Mouse (Mus musculus) lung, postnatal 0 days (tissue): ENCODE results near the gene Prkag2. TPM values are rescaled to one million over a fixed set of nuclear protein-coding genes. Genes with fewer than 3 reads are reported as not detected.
A peak's percentile ranks its signal among the peaks of the same experiment; 100 is the strongest.

Experiments
- ATAC-seq: fragments of 200-750 bp; cut with Nextera tagmentation; 2 replicates; pipeline ENCODE4 v1.8.0; 2017; ENCODE audit warnings: moderate library complexity
- DNase-seq: peaks from one replicate; pipeline ENCODE4 v3.0.0-alpha.2; 2016; ENCODE audit warnings: low spot score
- H3K27ac ChIP-seq: fragments of 300-500 bp; sonication (generic); 2 replicates; pipeline ENCODE4 v1.5.1; 2014; ENCODE audit warnings: antibody characterized with exemption, mild to moderate bottlenecking, low read length, mixed read lengths
- H3K27me3 ChIP-seq: fragments of 300-500 bp; sonication (generic); replicated peaks from 2 replicates; pipeline ENCODE4 v1.6.1; 2014; ENCODE audit warnings: low read length, mixed read lengths; ENCODE audit not compliant: insufficient read depth
- H3K36me3 ChIP-seq: fragments of 300-500 bp; sonication (generic); 2 replicates; pipeline ENCODE4 v1.6.1; 2014; ENCODE audit warnings: low read length, mixed read lengths; ENCODE audit not compliant: insufficient read depth
- H3K4me1 ChIP-seq: fragments of 300-500 bp; sonication (generic); 2 replicates; pipeline ENCODE4 v1.6.1; 2014; ENCODE audit warnings: antibody characterized with exemption, low read depth, low read length, mixed read lengths; ENCODE audit not compliant: insufficient read depth
- H3K4me2 ChIP-seq: fragments of 300-500 bp; sonication (generic); replicated peaks from 2 replicates; pipeline ENCODE4 v1.6.1; 2014; ENCODE audit warnings: low read depth, mild to moderate bottlenecking, low read length, moderate library complexity, mixed read lengths
- H3K4me3 ChIP-seq: fragments of 300-500 bp; sonication (generic); 2 replicates; pipeline ENCODE4 v1.5.1; 2014; ENCODE audit warnings: low read depth, low read length
- H3K9ac ChIP-seq: fragments of 300-500 bp; sonication (generic); replicated peaks from 2 replicates; pipeline ENCODE4 v1.6.1; 2014; ENCODE audit warnings: low read depth, mild to moderate bottlenecking
- H3K9me3 ChIP-seq: fragments of 300-500 bp; sonication (generic); 2 replicates; pipeline ENCODE4 v1.6.1; 2016; ENCODE audit warnings: low read length, mixed read lengths
- CTCF ChIP-seq: IDR thresholded peaks from 2 replicates; pipeline ENCODE4 v1.5.1; 2016; ENCODE audit warnings: antibody characterized with exemption, mild to moderate bottlenecking
- EP300 ChIP-seq: IDR thresholded peaks from 2 replicates; pipeline ENCODE4 v1.6.1; 2016; ENCODE audit warnings: antibody characterized with exemption, mild to moderate bottlenecking, control low read depth
- WGBS: fragments of 180-500 bp; shearing (Covaris S2); extraction: QIAGEN DNeasy Blood & Tissue Kit; methylation state at CpG from one replicate; pipeline ENCODE4 v1.1.7; 2014; 5-methylcytosine and 5-hydroxymethylcytosine counted together
- polyA plus RNA-seq: library from polyadenylated mRNA; unstranded; fragments of >200 nt; fragmentation: Nextera tagmentation; extraction: Ambion mirVana; gene quantifications from 2 replicates; pipeline ENCODE4 v1.2.1, GENCODE M21; 2015

The Prkag2 gene
- polyA plus RNA-seq, 1 experiment from 2014 or later, result 16.2 TPM

DNA sequence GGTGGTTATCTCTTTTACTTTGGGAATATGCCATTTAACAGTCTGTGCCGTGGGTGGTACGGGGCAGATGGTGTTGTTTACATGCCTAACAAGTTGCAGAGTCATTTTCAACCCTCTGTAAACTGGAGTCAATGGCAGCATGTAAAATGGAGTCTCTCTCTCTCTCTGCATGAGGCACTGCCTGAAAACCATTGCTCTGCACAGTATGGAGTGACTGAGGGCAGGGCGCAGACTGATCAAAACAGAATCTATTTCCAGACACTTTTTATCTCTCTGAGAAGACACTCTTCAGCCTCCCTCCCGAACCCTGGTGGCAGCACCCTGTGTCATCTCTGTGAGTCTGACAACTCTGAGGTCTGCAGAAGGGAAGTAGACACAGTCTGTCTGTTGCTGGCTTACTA is 69.0 kb downstream of the Prkag2 start:
- DNase-seq (no peak), ATAC-seq (no peak)
- Histone ChIP-seq H3K4me3 (no peak overlapping the region), H3K4me1 (peaks cover 8% of the 10 kb centered on the region; the same call in 1 of the 2 replicates), H3K9ac (no peak overlapping the region), H3K27ac (no peak overlapping the region), H3K4me2 (no peak overlapping the region), H3K9me3 (no peaks in the 10 kb centered on the region), H3K27me3 (no peaks in the 10 kb centered on the region), H3K36me3 (no peaks in the 10 kb centered on the region)
- WGBS, result 54% methylated on average over 4 of the region's 4 CpGs
- TF ChIP-seq EP300 (no peak), CTCF (no peak)

DNA sequence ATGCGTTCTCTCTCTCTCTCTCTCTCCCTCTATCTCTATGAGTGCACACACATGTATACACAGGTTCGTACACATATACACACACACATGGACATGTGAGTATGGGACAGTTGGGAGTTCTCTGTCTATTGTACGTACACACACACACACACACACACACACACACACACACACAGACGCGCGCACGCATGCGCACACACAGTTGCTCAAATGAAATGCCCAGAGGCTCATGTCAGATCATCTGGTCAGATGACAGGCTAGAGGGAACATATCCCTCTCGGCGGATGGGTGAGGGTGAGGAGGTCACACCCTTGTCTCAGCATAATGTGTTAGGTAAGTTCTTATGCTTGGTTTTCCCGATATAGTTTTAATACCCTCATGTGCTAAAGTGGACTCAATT is 69.4 kb downstream of the Prkag2 start:
- Histone ChIP-seq H3K9me3 (no peaks in the 10 kb centered on the region), H3K4me2 (no peak overlapping the region), H3K27me3 (no peaks in the 10 kb centered on the region), H3K36me3 (no peaks in the 10 kb centered on the region), H3K9ac (no peak overlapping the region), H3K27ac (peak overlapping the region; percentile 51), H3K4me1 (peaks cover 8% of the 10 kb centered on the region; the same call in 1 of the 2 replicates), H3K4me3 (no peak overlapping the region)
- DNase-seq, result no peak
- ATAC-seq, result no peak
- TF ChIP-seq CTCF (no peak), EP300 (no peak)
- WGBS, result 67% methylated on average over 11 of the region's 11 CpGs

DNA sequence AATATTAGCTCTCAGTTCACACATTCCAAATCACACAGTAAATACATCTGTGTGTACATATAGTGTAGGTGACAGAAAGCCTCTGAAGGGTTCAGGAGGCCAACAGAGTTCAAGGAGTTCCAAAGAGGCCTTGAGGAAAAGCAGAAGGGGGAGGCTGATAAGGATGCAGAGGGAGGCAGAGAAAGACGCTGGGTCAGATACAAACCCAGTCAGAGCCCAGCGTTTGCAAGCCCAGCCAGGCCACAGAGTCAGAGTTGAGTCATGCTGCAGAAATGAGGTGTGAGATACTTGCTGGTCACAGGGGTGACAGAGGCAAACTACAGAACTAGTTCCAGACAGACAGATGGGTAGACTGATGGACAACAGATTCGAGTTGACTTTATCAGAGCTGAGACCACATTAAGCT is 70.2 kb downstream of the Prkag2 start:
- Histone ChIP-seq H3K27me3 (no peaks in the 10 kb centered on the region), H3K4me1 (peaks cover 8% of the 10 kb centered on the region; the same call in 1 of the 2 replicates), H3K27ac (peak overlapping the region; percentile 52; the same call in 1 of the 2 replicates), H3K9ac (no peak overlapping the region), H3K4me3 (no peak overlapping the region), H3K36me3 (no peaks in the 10 kb centered on the region), H3K9me3 (no peaks in the 10 kb centered on the region), H3K4me2 (no peak overlapping the region)
- peak; percentile 77 for TF ChIP-seq EP300
- no peak for TF ChIP-seq CTCF
- ATAC-seq, result peak; percentile 88
- DNase-seq, result peak; percentile 87
- 11% methylated on average over 3 of the region's 3 CpGs for WGBS

DNA sequence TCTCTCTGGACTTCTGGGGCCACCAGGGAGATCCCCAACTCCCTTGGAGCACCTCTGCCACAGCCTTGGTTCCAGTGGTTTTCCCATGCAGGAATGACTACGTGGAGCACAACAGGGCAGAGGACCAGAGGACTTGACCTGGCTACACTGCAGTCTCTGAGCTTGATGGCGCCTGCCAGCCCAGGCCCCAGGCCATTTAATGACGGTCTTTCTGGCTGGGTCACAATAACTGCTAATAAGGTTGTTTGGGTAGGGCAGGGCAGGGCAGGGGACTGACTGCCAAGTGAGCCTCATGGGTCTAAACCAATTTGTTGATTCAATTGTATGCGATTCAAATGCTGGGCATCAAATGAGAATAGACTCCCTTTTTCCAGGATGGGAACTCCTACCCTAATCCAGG is 72.8 kb downstream of the Prkag2 start:
- H3K4me1 ChIP-seq, result peaks cover 8% of the 10 kb centered on the region; the same call in 1 of the 2 replicates
- H3K36me3 ChIP-seq, result no peaks in the 10 kb centered on the region
- no peaks in the 10 kb centered on the region for H3K9me3 ChIP-seq
- H3K4me3 ChIP-seq, result no peak overlapping the region
- DNase-seq (no peak), ATAC-seq (no peak)
- H3K4me2 ChIP-seq, result no peak overlapping the region
- no peak overlapping the region for H3K27ac ChIP-seq
- no peak overlapping the region for H3K9ac ChIP-seq
- WGBS, result 83% methylated on average over 4 of the region's 4 CpGs
- H3K27me3 ChIP-seq, result no peaks in the 10 kb centered on the region
- TF ChIP-seq EP300, result no peak
- no peak for TF ChIP-seq CTCF

DNA sequence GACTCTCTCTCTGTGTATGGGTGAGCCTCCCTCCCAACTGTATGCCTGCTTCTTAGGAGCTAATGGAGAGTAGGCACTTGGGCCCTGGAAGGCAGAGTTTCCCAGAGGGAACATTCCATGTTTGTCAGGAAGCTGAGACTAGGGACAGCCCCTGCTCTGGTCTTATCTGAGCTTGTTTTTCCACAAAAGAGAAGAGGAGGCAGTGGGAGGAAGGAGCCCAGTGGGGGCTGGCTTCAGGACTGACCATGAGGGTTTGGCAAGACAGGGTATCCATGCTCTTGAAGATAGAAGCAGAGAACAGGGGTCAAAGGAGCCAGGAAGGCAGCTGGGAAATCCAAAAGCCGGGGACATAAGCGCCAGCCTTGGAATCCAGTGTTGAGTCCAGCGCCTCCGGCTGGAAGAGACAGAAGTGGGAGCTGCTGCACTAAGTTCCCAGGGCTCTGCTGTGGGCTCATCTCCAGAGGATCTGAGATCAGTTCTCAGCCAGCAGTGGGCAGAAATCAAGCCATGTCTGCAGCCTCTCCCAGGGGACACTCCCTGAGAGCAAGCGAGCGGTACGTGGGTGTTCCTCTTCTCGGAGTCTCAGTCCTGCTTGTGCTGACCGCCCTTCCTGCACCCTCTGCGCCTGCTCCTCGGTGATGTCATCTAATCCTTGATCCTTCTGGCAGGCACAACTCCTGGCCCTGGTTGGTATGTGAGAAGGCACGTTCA is 75.0 kb downstream of the Prkag2 start:
- Histone ChIP-seq H3K36me3 (no peaks in the 10 kb centered on the region), H3K4me2 (no peak overlapping the region), H3K4me3 (no peak overlapping the region), H3K27ac (peak overlapping the region; percentile 52; the same call in 1 of the 2 replicates), H3K9me3 (no peaks in the 10 kb centered on the region), H3K27me3 (no peaks in the 10 kb centered on the region), H3K4me1 (peaks cover 3% of the 10 kb centered on the region; the same call in 1 of the 2 replicates), H3K9ac (no peak overlapping the region)
- TF ChIP-seq CTCF (peak; percentile 32), EP300 (no peak)
- ATAC-seq (peak; percentile 60), DNase-seq (peak; percentile 60)
- 38% methylated on average over 12 of the region's 12 CpGs for WGBS

DNA sequence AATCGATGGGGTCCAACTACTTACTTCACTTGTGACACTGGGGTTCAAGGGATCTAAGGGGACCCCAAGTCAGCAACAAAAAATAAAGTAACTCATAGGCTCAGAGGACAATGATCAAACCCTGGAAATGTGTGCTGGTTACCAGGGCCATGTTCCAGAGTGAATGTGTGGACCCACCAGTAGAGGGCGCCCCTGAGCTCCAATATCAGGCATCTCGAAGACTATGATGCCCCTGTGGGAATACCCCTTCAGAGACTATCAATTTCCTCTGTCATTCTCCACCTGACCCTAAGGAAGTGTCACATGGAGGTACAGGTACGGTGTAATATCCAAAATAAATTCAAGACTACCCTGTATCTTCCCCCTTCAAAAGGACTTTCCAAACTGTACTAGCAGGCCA is 77.5 kb downstream of the Prkag2 start:
- Histone ChIP-seq H3K4me3 (no peak overlapping the region), H3K9ac (no peak overlapping the region), H3K4me2 (no peak overlapping the region), H3K27me3 (no peaks in the 10 kb centered on the region), H3K27ac (no peak overlapping the region), H3K9me3 (no peaks in the 10 kb centered on the region), H3K4me1 (no peaks in the 10 kb centered on the region), H3K36me3 (no peaks in the 10 kb centered on the region)
- 36% methylated on average over 4 of the region's 4 CpGs for WGBS
- peak; percentile 83 for TF ChIP-seq CTCF
- TF ChIP-seq EP300, result no peak
- ATAC-seq (no peak), DNase-seq (peak; percentile 42)
